Mouse (Mus musculus): ENCODE results near the gene Ttc19. TPM values are rescaled to one million over a fixed set of nuclear protein-coding genes. Genes with fewer than 3 reads are reported as not detected.

Gene Ttc19
- polyA plus RNA-seq, 1 experiment from 2014 or later = 15.5 TPM

GRCm38 (mm10) chr11:62298883-62299282 is 17.6 kb downstream of the Ttc19 start:
- no peaks in the 10 kb centered on the region for H3K27me3 ChIP-seq (ENCODE audit: control insufficient read depth, insufficient read depth, low read length)
- H3K9ac ChIP-seq (ENCODE audit: low read length) = no peak overlapping the region
- WGBS = 87% methylated on average over 6 of the region's 6 CpGs
- no peak for DNase-seq (ENCODE audit: low spot score)
- no peaks in the 10 kb centered on the region for H3K36me3 ChIP-seq (ENCODE audit: control insufficient read depth, insufficient read depth, low read length)
- ATAC-seq (ENCODE audit: insufficient number of reproducible peaks, low FRiP score, low TSS enrichment, low read depth) = no peak
- H3K4me3 ChIP-seq (ENCODE audit: low read depth, low read length) = no peak overlapping the region
- H3K27ac ChIP-seq (replicated peaks; ENCODE audit: low read depth, low read length) = no peak overlapping the region
- no peak overlapping the region for H3K4me2 ChIP-seq (ENCODE audit: low read depth, severe bottlenecking)
- no peaks in the 10 kb centered on the region for H3K4me1 ChIP-seq (ENCODE audit: control insufficient read depth, insufficient read depth, low read length)
- no peaks in the 10 kb centered on the region for H3K9me3 ChIP-seq (ENCODE audit: control insufficient read depth, low read length)

DNA sequence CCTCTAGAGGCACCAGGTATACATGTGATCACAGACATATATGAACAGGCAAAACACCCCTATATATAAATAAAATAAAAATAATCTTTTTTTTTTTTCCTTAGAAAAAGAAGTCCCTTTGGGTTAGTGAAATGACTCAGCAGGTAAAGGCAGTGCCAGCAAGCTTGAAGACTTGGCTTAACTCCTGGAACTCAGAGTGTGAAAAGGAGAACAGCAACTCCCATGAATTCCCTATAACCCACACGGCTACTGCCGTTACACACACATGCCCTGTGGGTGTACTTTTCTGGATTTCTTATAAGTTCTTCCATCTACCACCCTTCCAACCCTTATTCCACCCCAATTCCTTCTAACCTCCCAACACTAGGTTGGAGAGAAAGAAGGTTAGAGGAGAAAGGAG is 24.6 kb downstream of the Ttc19 start:
- 91% methylated on average over 2 of the region's 2 CpGs for WGBS
- H3K4me2 ChIP-seq (ENCODE audit: low read depth, severe bottlenecking) = no peak overlapping the region
- no peak overlapping the region for H3K9ac ChIP-seq (ENCODE audit: low read length)
- DNase-seq (ENCODE audit: low spot score) (no peak), ATAC-seq (ENCODE audit: insufficient number of reproducible peaks, low FRiP score, low TSS enrichment, low read depth) (no peak)
- no peaks in the 10 kb centered on the region for H3K9me3 ChIP-seq (ENCODE audit: control insufficient read depth, low read length)
- no peaks in the 10 kb centered on the region for H3K4me1 ChIP-seq (ENCODE audit: control insufficient read depth, insufficient read depth, low read length)
- peaks cover 2% of the 10 kb centered on the region; the same call in 1 of the 2 replicates for H3K36me3 ChIP-seq (ENCODE audit: control insufficient read depth, insufficient read depth, low read length)
- H3K27ac ChIP-seq (replicated peaks; ENCODE audit: low read depth, low read length) = no peak overlapping the region
- H3K27me3 ChIP-seq (ENCODE audit: control insufficient read depth, insufficient read depth, low read length) = no peaks in the 10 kb centered on the region
- no peak overlapping the region for H3K4me3 ChIP-seq (ENCODE audit: low read depth, low read length)

- Histone ChIP-seq H3K4me2 (ENCODE audit: low read depth, severe bottlenecking) (no peak overlapping the region), H3K4me3 (ENCODE audit: low read depth, low read length) (no peak overlapping the region), H3K9me3 (ENCODE audit: control insufficient read depth, low read length) (no peaks in the 10 kb centered on the region), H3K27ac (replicated peaks; ENCODE audit: low read depth, low read length) (no peak overlapping the region), H3K4me1 (ENCODE audit: control insufficient read depth, insufficient read depth, low read length) (no peaks in the 10 kb centered on the region), H3K27me3 (ENCODE audit: control insufficient read depth, insufficient read depth, low read length) (no peaks in the 10 kb centered on the region), H3K36me3 (ENCODE audit: control insufficient read depth, insufficient read depth, low read length) (peaks cover 6% of the 10 kb centered on the region; the same call in 1 of the 2 replicates), H3K9ac (ENCODE audit: low read length) (no peak overlapping the region)
- 94% methylated on average over 2 of the region's 2 CpGs for WGBS
- no peak for ATAC-seq (ENCODE audit: insufficient number of reproducible peaks, low FRiP score, low TSS enrichment, low read depth)
- no peak for DNase-seq (ENCODE audit: low spot score)
Observed at GRCm38 (mm10) chr11:62309296-62309695, 28.0 kb downstream of the Ttc19 start.

DNA sequence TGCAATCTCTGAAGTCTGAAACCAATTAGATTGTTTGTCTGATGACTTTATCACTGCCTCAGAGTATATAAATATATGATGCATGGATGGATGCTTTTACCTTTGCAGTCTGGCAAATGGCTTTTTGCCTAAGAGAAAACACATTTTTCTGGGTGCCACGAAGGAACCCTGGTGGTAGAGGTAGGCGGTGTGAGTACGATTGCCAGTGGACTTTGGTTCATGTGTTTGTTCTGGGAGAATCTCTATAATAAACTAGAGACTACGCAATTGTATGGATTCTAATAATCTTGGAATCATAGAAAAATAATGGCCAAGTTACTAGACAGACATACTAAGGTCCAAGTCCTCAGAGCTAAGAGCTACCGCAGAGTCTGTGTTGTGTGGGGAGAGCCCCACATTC is 33.7 kb downstream of the Ttc19 start:
- no peaks in the 10 kb centered on the region for H3K4me1 ChIP-seq (ENCODE audit: control insufficient read depth, insufficient read depth, low read length)
- H3K4me2 ChIP-seq (ENCODE audit: low read depth, severe bottlenecking) = no peak overlapping the region
- no peak overlapping the region for H3K9ac ChIP-seq (ENCODE audit: low read length)
- no peaks in the 10 kb centered on the region for H3K27me3 ChIP-seq (ENCODE audit: control insufficient read depth, insufficient read depth, low read length)
- no peak overlapping the region for H3K27ac ChIP-seq (replicated peaks; ENCODE audit: low read depth, low read length)
- ATAC-seq (ENCODE audit: insufficient number of reproducible peaks, low FRiP score, low TSS enrichment, low read depth) (no peak), DNase-seq (ENCODE audit: low spot score) (no peak)
- 95% methylated on average over 5 of the region's 5 CpGs for WGBS
- no peak overlapping the region for H3K4me3 ChIP-seq (ENCODE audit: low read depth, low read length)
- H3K9me3 ChIP-seq (ENCODE audit: control insufficient read depth, low read length) = no peaks in the 10 kb centered on the region
- H3K36me3 ChIP-seq (ENCODE audit: control insufficient read depth, insufficient read depth, low read length) = peaks cover 12% of the 10 kb centered on the region; the same call in 1 of the 2 replicates

DNA sequence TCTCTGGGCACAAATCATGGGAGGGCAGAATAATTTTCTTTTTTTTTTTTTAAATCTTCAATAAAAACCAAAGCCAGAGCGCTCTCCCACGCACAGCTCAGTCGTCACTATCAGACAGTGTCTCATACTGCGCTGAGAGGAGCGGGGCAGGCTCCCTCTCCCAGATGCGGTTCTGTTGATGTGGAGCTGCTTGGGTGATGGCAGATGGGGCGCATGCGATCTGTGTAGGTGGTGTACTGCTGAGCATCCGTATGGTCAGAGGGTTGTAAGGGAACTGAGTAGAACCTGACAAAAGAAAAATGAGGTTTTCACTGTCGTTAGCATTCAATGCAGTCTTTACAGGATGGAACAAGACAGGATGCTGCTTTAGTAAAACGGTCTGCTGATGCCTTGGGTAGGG is 36.5 kb downstream of the Ttc19 start:
- ATAC-seq (ENCODE audit: insufficient number of reproducible peaks, low FRiP score, low TSS enrichment, low read depth) = no peak
- Histone ChIP-seq H3K36me3 (ENCODE audit: control insufficient read depth, insufficient read depth, low read length) (peaks cover 15% of the 10 kb centered on the region; the same call in 1 of the 2 replicates), H3K4me1 (ENCODE audit: control insufficient read depth, insufficient read depth, low read length) (no peaks in the 10 kb centered on the region), H3K4me2 (ENCODE audit: low read depth, severe bottlenecking) (no peak overlapping the region), H3K4me3 (ENCODE audit: low read depth, low read length) (no peak overlapping the region), H3K9me3 (ENCODE audit: control insufficient read depth, low read length) (no peaks in the 10 kb centered on the region), H3K27ac (replicated peaks; ENCODE audit: low read depth, low read length) (no peak overlapping the region), H3K27me3 (ENCODE audit: control insufficient read depth, insufficient read depth, low read length) (no peaks in the 10 kb centered on the region), H3K9ac (ENCODE audit: low read length) (no peak overlapping the region)
- 91% methylated on average over 11 of the region's 11 CpGs for WGBS
- DNase-seq (ENCODE audit: low spot score) = no peak

- DNase-seq (ENCODE audit: low spot score) = no peak
- Histone ChIP-seq H3K4me3 (ENCODE audit: low read depth, low read length) (no peak overlapping the region), H3K36me3 (ENCODE audit: control insufficient read depth, insufficient read depth, low read length) (peaks cover 13% of the 10 kb centered on the region; the same call in 1 of the 2 replicates), H3K4me1 (ENCODE audit: control insufficient read depth, insufficient read depth, low read length) (no peaks in the 10 kb centered on the region), H3K4me2 (ENCODE audit: low read depth, severe bottlenecking) (no peak overlapping the region), H3K9ac (ENCODE audit: low read length) (no peak overlapping the region), H3K27me3 (ENCODE audit: control insufficient read depth, insufficient read depth, low read length) (no peaks in the 10 kb centered on the region), H3K27ac (replicated peaks; ENCODE audit: low read depth, low read length) (no peak overlapping the region), H3K9me3 (ENCODE audit: control insufficient read depth, low read length) (no peaks in the 10 kb centered on the region)
- 88% methylated on average over 3 of the region's 3 CpGs for WGBS
- ATAC-seq (ENCODE audit: insufficient number of reproducible peaks, low FRiP score, low TSS enrichment, low read depth) = no peak
Observed at GRCm38 (mm10) chr11:62320097-62320496, 38.8 kb downstream of the Ttc19 start.

DNA sequence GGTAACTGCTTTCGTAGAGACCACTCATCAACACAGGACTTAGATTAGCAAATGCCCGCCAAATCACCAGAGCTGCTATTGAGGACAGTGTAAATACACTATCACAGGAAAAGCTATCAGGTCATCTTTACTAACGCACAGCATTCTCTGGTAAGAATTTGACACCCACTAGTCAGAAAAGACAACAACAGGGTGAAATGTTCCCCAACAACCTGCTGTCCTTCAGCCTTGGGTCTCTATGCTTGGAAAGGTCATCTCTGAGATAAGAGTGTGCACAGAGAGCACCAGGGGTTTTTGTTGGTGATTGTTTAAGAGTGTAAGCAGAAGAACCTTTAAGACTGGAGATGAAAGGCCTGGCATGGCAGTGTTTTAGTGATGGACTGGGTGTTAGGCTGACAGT is 42.4 kb downstream of the Ttc19 start:
- 83% methylated on average over 3 of the region's 3 CpGs for WGBS
- DNase-seq (ENCODE audit: low spot score) (no peak), ATAC-seq (ENCODE audit: insufficient number of reproducible peaks, low FRiP score, low TSS enrichment, low read depth) (no peak)
- no peaks in the 10 kb centered on the region for H3K27me3 ChIP-seq (ENCODE audit: control insufficient read depth, insufficient read depth, low read length)
- H3K4me3 ChIP-seq (ENCODE audit: low read depth, low read length) = no peak overlapping the region
- no peaks in the 10 kb centered on the region for H3K4me1 ChIP-seq (ENCODE audit: control insufficient read depth, insufficient read depth, low read length)
- H3K9me3 ChIP-seq (ENCODE audit: control insufficient read depth, low read length) = no peaks in the 10 kb centered on the region
- no peak overlapping the region for H3K9ac ChIP-seq (ENCODE audit: low read length)
- H3K4me2 ChIP-seq (ENCODE audit: low read depth, severe bottlenecking) = no peak overlapping the region
- no peak overlapping the region for H3K27ac ChIP-seq (replicated peaks; ENCODE audit: low read depth, low read length)
- H3K36me3 ChIP-seq (ENCODE audit: control insufficient read depth, insufficient read depth, low read length) = peaks cover 10% of the 10 kb centered on the region

DNA sequence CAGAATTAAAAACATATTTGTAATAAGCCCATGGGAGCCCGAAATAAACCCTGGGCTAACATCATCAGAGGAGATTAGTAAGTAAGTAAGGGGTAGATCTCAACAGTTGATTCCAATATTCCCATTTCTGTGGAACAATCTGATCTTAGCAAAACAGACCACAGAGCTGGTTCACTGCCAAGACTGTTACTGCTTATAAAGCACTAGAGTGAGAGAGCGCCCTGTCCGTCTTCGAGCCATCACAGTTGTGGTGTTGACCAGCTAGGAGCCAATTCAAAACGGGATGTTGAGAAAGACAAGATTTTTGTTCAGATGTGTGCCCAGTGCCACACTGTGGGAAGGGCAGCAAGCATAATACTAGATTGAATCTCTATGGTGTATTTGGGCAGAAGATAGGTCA is 49.9 kb downstream of the Ttc19 start:
- H3K36me3 ChIP-seq (ENCODE audit: control insufficient read depth, insufficient read depth, low read length) = peaks cover 21% of the 10 kb centered on the region
- no peak overlapping the region for H3K9ac ChIP-seq (ENCODE audit: low read length)
- H3K4me2 ChIP-seq (ENCODE audit: low read depth, severe bottlenecking) = no peak overlapping the region
- no peaks in the 10 kb centered on the region for H3K4me1 ChIP-seq (ENCODE audit: control insufficient read depth, insufficient read depth, low read length)
- H3K27me3 ChIP-seq (ENCODE audit: control insufficient read depth, insufficient read depth, low read length) = no peaks in the 10 kb centered on the region
- H3K27ac ChIP-seq (replicated peaks; ENCODE audit: low read depth, low read length) = no peak overlapping the region
- H3K9me3 ChIP-seq (ENCODE audit: control insufficient read depth, low read length) = no peaks in the 10 kb centered on the region
- ATAC-seq (ENCODE audit: insufficient number of reproducible peaks, low FRiP score, low TSS enrichment, low read depth) (no peak), DNase-seq (ENCODE audit: low spot score) (no peak)
- 92% methylated on average over 5 of the region's 5 CpGs for WGBS
- H3K4me3 ChIP-seq (ENCODE audit: low read depth, low read length) = no peak overlapping the region

DNA sequence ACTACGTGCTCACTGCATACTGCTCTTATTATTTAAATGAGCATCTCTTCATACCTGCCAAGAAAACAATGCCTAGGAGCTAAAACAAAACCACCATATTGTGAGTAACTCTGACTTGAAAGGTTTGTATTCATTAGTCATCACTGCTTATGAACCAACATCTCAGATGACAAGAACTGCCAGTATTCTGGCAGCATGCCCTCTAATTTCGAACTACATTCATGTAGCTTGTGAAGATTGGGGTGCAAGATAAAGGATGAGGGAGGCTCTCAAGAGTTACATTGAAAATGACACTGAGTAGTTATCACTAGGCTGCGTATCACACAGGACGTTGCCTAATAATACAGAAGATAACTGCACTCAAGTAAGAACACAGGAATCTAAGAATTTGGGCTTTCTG is 51.0 kb downstream of the Ttc19 start:
- no peak overlapping the region for H3K4me2 ChIP-seq (ENCODE audit: low read depth, severe bottlenecking)

More for the DNA sequence above, 51.0 kb downstream of the Ttc19 start:
- H3K9ac ChIP-seq (ENCODE audit: low read length) = no peak overlapping the region
- no peaks in the 10 kb centered on the region for H3K9me3 ChIP-seq (ENCODE audit: control insufficient read depth, low read length)
- no peak overlapping the region for H3K27ac ChIP-seq (replicated peaks; ENCODE audit: low read depth, low read length)
- no peaks in the 10 kb centered on the region for H3K4me1 ChIP-seq (ENCODE audit: control insufficient read depth, insufficient read depth, low read length)
- WGBS = 96% methylated on average over 4 of the region's 4 CpGs
- no peaks in the 10 kb centered on the region for H3K27me3 ChIP-seq (ENCODE audit: control insufficient read depth, insufficient read depth, low read length)
- no peak for DNase-seq (ENCODE audit: low spot score)
- H3K36me3 ChIP-seq (ENCODE audit: control insufficient read depth, insufficient read depth, low read length) = peaks cover 17% of the 10 kb centered on the region
- H3K4me3 ChIP-seq (ENCODE audit: low read depth, low read length) = no peak overlapping the region
- ATAC-seq (ENCODE audit: insufficient number of reproducible peaks, low FRiP score, low TSS enrichment, low read depth) = no peak
